Mouse (Mus musculus) left cerebral cortex, adult 11 months (tissue): Measurements from ENCODE around the gene Itpka.
A peak's percentile ranks its signal among the peaks of the same experiment; 100 is the strongest.
"Not testable (repeated sequence)": the region's sequence is repeated elsewhere in the genome, so short reads cannot be mapped to it uniquely, and the experiment has no call there.

Experiments used
- DNase-seq: peaks from one replicate; pipeline ENCODE4 v3.0.0; 2022; ENCODE audit warnings: low spot score

The Itpka gene

GRCm38 (mm10) chr2:119741581-119742411, at the start of gene Itpka:
TSS of gene Itpka (plus strand) at chr2:119742337.
- DNase-seq, result no peak

GRCm38 (mm10) chr2:119694826-119695225, 47.3 kb upstream of the Itpka start:
- DNase-seq, result no peak

GRCm38 (mm10) chr2:119696111-119696510, 46.0 kb upstream of the Itpka start:
- no peak for DNase-seq

GRCm38 (mm10) chr2:119698472-119698871, 43.7 kb upstream of the Itpka start:
- no peak for DNase-seq

- DNase-seq, result no peak
Observed at GRCm38 (mm10) chr2:119699962-119700361, 42.2 kb upstream of the Itpka start.

- DNase-seq, result no peak
Observed at GRCm38 (mm10) chr2:119703171-119703570, 39.0 kb upstream of the Itpka start.

GRCm38 (mm10) chr2:119707676-119708075, 34.5 kb upstream of the Itpka start:
- DNase-seq, result no peak

GRCm38 (mm10) chr2:119710011-119710410, 32.1 kb upstream of the Itpka start:
- no peak for DNase-seq

GRCm38 (mm10) chr2:119715868-119716267, 26.3 kb upstream of the Itpka start:
- not testable (repeated sequence) for DNase-seq

- DNase-seq, result no peak
Observed at GRCm38 (mm10) chr2:119721070-119721469, 21.1 kb upstream of the Itpka start.

GRCm38 (mm10) chr2:119727762-119728416, 14.2 kb upstream of the Itpka start:
- DNase-seq, result no peak

- no peak for DNase-seq
Observed at GRCm38 (mm10) chr2:119730735-119731134, 11.4 kb upstream of the Itpka start.

GRCm38 (mm10) chr2:119737124-119737523, 5.0 kb upstream of the Itpka start:
- no peak for DNase-seq

- no peak for DNase-seq
Observed at GRCm38 (mm10) chr2:119740567-119740966, 1.6 kb upstream of the Itpka start.

- no peak for DNase-seq
Observed at GRCm38 (mm10) chr2:119742461-119743175, 481 bp downstream of the Itpka start.

- no peak for DNase-seq
Observed at GRCm38 (mm10) chr2:119743176-119743807, 1.2 kb downstream of the Itpka start.

GRCm38 (mm10) chr2:119743808-119744162, 1.6 kb downstream of the Itpka start:
- no peak for DNase-seq

GRCm38 (mm10) chr2:119744163-119745111, 2.3 kb downstream of the Itpka start:
- no peak for DNase-seq

- no peak for DNase-seq
Observed at GRCm38 (mm10) chr2:119745281-119745680, 3.1 kb downstream of the Itpka start.

GRCm38 (mm10) chr2:119747554-119747953, 5.4 kb downstream of the Itpka start:
- DNase-seq, result peak; percentile 64

- DNase-seq, result no peak
Observed at GRCm38 (mm10) chr2:119749260-119749659, 7.1 kb downstream of the Itpka start.
